Mouse (Mus musculus) adrenal gland, postnatal 25 days (tissue): ENCODE measurements around the gene Casq1. TPM values are rescaled to one million over a fixed set of nuclear protein-coding genes. Genes with fewer than 3 reads are reported as not detected.

Source experiments
- DNase-seq: peaks from one replicate; pipeline ENCODE4 v3.0.0; 2021; ENCODE audit warnings: mixed read lengths
- total RNA-seq: library from RNA; stranded (reverse); gene quantifications from 2 replicates; pipeline ENCODE4 v1.2.3, GENCODE M21; 2021

The Casq1 gene
- total RNA-seq, 1 experiment from 2014 or later = not detected

DNA sequence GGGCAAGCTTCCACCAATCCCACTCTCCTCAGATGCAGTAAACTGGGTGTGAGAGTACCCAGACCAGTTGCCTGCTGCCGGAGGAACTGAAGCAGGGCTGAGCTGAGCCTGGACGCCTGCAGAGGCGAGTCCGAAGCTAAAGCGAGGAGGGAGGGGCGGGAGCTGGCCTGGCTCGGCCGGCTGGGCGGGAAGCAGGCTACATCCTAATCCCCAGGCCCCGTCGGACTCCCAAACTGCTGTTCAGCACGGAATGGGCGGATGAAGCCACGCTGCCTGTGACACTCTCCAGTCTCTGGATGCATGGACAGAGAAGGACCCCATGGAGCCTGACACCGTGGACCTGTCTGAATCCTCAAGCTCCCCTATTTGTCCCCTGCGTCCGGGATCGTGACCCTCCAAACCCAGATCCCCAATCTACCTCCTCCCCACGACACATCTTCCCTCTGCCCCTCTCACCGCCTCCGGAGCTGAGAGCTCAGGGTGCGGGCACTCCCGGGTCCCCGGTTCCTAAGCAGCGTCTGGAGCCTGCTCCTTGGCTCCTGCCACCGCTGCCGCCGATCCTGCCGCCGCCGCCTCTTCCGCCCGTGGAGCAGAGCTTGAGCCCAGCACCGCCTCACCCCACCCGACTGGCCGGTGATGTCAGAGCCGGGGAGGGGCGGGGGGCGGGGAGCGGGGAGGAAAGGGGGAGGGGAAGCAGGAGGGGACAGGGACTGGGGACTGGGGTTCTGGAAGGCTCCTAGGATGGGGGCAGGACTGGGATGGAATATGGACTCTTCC, 13.3 kb downstream of the Casq1 start, which contains the start of gene Pea15a:
TSS of gene Pea15a (minus strand) at position 664 of the 777 bp plus-strand sequence.
- DNase-seq = peak; percentile 87

DNA sequence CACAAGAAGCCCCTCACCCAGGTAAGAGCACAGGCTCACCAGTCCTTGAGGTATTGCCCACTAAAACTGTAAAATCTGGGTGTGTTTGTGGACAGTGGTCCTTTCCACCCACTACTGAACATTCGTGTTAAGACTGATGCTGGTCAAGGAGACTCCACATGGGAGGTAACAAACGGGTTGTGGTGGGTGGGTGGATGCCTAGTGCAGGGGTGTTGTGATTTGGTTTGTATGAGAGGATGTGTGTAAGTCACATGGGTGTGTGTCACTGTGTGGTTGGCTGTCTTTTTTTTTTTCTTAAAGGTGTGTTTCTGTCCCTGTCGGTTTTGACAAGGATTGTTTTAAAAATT, 14.0 kb downstream of the Casq1 start:
- no peak for DNase-seq

DNA sequence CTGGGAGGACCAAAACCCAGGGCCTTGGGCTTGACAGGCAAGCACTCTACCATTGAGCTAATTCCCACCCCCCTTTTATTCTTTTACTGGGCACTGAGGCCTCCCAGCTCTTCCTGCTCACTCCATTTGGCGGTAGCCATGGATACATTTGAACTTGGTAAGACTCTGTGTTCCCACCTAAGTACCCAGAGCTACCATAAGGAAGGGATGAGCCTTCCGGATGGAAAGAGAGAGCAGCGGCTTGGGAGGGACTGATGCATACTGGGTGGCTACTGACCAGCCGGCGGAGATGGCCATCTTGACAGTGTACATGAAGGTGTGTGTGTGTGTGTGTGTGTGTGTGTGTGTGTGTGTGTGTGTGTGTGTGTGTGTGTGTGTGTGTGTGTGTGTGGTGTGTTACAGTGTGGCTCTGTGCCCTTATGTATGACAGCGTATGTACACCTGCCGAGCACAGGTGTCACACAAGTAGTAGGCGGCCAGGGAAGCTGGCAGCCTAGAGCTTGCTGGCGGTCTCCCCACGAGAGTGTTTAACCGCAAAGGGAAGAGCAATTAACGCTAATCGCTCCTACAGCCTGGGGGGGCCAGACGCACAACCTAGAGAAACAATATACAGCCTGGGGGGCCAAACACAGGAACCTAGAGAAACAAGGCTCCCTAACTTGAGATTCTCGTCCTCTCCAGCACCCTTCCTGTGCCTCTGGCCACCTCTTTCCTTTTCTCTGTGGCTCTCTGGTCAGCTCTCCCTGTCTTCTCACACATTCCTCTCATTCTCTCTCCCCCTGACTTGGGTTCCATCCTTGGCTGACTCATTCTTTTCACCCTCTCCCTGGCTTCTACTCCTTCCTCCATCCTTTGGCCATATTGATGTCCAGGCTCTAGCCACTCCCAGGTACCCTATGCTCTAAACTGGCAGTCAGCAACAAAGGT, 14.6 kb downstream of the Casq1 start:
- no peak for DNase-seq

DNA sequence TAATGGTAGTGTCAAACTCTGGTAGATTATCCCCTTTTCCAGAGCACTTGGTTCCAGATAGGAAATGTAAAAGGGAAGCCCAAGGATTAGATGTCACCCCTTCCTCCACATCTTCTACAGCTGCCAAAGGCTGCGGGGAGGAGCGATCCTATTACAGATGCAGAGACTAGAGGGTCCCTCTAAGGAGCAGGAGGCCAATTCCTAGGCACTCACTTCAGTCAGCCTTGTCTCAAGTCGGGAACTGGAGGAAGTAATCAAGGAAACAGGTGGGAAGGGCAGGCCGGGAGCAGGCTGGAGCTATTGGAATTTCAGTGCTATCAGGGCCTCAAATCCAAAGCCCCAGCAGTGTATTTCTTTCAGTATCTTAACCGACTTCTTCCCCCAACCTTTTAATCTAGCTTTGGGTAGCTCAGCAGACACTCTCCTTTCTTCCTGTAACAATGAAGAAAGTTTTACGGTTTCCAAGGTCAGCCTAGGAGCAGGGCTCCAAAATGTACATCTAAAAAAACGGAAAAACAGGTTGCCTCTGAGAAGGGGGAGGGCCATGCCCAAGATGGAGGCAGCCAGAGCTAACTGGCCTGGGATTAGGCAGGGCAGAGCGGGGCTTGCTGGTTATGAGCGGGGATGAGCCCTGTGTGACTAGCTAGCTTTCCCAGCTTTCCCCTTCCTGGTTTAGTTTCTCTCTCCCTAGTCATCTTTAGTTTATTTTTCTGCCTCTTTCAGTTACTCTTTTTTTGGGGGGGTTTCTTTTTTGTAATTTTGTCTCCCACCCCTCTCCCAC, 15.4 kb downstream of the Casq1 start:
- DNase-seq = no peak

DNA sequence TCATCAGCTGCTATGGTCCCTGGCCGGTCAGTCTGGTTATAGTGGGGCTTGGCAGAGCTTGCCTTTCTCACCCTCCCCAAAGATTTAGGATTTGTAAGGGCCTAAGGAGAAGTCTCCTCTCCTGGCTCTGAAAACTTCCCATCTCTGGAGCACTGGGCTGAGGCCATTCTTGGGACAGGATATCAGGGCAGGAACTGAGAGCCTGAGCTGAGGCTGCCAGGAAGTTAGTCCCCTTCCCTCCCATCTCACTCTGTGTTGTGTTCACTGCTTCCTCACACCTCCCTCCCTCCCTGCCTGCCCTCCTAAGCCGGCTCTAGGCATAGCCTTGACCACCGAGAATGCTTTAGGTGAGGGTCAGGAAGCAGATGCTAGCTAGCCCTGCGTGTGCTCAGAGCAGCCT, 16.1 kb downstream of the Casq1 start:
- no peak for DNase-seq

DNA sequence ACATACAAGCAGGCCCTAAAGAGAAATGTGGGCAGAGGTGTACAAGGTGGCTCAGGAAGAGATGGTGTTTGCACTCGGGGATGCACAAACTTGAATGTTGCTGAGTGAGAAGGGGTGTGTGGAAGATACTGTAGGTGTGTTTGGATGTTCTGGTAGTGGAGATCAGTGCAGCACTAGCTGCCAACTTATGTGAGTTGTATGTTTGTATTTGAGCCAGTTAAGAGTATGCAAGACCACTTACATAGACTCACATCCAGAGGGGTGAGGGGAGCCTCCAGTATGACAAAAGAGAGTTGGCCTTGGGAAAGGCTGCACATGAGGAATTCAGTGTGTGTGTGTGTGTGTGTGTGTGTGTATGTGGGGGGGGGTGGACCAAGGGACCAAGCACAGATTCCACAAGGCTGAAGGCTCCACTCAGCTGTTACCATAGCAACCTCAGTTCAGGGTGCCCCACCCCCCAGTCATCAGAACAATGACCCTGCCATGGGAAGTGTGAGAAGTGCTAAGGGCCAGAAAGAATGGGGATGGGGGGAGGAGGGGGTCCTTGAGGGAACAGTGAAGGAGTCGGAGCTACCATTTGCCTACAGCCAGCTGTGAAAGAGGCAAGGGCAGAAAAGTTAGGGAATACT, 16.7 kb downstream of the Casq1 start:
- DNase-seq = no peak

DNA sequence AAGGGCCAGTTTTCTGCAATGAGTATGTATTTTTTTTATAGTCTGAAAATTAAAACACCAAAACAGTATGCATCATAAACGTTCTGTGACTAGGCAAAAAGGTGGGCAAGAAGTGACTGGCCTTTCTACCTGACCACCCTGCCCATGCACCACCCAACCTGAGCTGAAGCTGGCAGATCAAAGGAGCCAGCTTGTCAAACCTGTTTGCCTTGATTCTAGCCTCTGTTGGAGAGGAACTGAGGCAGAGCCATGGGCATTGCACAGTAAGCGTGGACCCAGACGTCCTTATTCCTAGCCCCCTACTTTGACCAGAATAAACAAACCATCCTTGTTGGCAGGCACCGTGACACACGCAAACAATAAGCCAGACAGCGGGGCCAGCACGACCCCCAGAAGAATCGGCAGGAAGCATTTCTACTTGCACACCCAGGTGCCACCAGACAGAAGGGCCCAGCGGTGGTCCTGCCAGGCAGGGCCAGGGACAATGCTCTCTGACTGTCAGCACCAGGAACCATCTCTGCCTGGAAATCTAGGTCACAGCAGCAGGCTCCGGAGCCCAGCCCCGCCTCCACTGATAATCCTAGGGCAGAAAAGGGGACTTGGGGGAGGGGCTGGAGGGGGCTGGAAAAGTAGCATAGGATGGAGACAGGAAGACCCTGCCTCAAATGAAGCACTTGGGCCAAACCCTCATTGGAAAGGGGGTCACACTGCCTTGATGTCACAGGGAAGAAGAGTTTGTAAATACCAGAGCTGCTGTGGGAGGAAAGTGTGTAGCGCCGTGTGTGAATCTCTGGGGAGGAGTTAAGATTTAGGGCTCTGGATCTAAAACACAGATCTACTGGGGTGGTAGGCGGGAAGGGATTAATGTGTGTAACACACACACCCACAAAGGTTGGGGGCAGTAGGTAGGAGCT, 17.4 kb downstream of the Casq1 start:
- DNase-seq = peak; percentile 42

DNA sequence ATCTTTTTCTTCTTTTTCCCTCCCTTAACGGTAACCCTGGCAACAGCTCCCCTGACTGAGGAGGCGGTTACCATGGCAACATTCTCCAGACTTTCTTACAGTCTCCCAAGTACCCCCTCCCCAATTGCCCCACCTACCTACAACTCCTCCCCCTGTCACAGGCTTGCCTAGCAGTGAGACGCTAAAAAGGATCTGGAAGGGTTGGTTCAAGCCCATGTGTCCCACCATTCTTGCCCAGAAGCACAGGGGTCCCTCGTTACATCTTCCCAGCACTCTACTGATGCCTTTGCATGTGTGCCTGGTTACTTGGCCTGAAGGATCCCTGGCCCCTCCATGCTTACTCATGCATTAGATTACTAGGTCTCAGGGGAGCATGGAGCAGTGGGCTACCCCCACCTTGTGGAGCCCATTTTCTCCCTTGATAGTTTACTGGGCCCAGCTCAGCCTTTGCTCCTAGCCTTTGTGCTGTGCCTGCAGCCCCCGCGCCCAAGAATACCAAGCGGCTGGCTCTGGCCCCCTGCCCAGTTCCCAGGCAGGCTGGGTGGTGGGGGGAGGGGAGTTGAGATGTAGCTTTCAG, 18.7 kb downstream of the Casq1 start:
- peak; percentile 35 for DNase-seq

DNA sequence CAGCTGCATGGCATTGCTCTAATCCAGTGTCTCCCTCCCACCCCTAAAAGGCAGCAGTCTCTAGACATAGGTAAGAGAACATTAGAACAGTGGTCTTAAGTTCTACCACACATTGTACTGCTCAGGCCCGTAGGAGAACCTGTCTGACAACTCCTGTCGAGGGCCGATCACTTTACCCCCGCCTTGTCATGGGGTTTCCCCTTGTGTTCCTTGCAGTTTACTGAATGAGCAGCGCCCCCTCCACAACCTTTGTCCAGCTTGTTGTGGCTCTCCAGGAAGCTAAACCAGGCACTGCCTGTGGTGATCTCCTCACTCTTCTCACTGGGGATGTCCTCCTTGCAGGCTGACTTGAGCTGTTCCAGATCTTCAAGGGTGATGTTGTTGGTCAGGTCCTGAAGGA, 19.5 kb downstream of the Casq1 start:
- no peak for DNase-seq

DNA sequence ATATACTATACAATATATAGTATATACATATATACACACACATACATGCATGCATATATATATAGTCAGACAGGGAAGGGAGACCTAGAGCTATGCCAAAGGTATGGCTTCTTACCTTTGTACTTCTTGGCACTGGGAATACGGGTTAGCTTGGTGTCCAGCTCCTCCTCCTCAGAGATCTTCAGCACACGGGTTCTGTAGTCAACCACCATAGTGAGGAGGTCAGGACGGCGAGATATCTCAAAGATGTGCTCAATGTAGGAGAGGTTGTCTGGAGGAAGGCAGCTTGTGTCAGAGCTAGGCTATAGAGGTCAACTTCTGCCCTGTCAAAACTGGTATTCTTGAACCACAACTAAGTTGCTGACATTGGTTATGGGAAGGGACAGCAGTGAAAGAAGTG, 20.7 kb downstream of the Casq1 start:
- DNase-seq = no peak

DNA sequence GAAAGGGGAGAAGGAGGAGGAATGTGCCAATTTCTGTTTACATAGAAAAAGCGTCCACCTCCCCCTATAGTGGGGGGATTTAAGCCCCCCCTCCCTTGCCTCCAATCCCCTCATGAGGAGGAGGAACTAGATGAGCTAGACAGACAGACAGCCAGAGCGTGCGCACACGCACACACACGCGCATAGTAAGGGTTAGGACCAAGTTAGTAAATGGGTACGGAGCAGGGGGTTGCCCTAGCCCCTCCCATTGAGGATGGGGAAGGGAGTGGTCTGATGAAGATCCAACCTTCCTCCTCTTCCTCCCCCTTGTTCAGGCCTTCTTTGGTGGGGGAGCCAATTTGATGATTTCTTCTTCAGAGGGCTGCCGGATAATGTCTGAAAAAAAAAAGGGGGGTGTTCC, 21.4 kb downstream of the Casq1 start:
- DNase-seq = no peak

DNA sequence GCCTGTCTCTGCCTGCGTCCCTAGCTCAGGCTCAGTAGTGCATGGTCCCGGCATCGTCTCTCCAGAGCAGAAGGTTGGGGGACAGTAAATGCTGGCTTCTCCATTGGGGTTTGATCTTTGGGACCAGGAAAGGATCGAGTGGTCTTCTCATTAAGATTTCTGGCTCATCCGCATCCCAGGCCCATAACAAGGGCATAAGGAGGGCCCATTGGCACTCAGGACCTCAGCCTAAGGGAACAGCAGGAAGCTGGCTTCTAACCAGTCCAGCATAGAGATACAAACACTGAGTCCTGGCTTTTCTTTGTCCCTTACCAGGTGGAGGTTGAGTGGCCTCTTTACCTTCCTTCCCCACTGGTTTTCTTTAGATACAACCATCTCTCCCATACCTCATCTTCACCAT, 21.8 kb downstream of the Casq1 start:
- DNase-seq = no peak

DNA sequence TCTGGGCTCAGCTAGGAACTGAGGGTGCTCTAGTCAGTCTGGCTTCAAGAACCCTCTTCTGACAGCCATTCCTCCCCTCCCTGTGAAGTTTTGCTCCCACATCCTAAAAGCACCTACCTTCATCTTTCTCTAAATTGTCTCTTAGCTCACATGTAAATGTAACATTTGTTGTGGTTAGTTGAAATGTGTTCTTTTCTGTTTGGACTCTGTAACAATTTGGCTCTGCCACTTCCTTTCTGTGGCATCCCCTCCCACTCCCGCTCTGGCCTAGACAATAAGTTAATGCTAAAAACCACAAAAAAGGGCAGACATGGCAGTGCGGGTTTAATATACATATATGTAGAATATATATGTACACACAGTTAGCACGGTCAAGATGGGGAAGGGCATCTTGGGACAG, 22.5 kb downstream of the Casq1 start:
- DNase-seq = no peak

DNA sequence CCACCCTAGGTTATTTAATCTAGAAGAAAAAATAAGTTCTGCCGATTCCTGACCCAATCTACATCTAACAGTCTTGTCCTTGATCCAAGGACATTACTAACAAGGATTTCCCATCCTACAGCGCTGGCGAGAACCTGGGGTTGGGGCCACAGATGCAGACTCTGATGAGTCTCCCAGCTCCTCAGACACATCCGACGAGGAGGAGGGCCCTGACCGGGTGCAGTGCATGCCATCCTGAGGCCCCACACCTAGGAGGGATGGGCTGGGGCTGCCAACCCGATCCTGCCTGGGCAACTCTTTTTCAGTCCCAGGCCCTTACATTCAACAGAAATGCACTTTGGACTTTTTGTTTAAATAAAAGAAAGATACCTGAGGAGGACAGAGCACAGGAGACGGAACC, 25.2 kb downstream of the Casq1 start:
- no peak for DNase-seq

DNA sequence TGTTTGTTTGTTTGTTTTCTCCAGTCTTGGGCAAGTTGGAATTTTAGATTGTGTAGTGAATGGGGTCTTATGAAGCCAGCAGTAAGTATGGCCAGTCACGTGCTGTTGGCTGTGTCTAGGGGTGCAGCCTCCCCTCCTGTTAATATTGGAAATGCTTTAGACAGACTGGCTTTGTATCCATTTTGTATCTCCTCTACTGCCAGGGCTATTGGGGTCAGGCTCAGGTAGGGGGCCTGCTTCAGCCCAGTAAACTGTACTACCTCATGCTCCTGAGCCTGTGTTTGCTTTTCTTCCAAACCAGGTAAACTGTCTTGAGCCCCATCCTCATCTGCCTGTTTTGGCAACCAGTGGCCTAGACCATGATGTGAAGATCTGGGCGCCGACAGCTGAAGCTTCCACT, 27.5 kb downstream of the Casq1 start:
- DNase-seq = no peak

DNA sequence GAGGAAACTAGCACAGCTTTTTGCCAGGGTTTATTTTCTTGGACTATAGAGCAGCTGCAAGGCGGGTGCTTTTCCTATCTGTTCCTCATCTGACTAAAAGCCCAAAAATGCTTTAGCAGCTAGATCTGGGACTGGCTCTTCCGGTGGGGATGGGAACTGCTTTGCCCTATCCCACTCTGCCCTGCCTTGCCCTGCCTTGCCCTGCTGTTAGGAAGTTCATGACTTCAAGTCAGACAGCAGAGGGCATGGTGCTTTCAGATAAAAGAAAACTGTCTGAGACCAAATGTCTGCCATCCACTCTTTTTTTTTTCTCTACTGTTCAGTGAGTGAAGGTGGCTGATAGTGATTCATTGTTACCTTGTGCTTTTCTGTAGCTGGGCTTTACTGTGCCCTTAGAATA, 28.1 kb downstream of the Casq1 start:
- DNase-seq = no peak

DNA sequence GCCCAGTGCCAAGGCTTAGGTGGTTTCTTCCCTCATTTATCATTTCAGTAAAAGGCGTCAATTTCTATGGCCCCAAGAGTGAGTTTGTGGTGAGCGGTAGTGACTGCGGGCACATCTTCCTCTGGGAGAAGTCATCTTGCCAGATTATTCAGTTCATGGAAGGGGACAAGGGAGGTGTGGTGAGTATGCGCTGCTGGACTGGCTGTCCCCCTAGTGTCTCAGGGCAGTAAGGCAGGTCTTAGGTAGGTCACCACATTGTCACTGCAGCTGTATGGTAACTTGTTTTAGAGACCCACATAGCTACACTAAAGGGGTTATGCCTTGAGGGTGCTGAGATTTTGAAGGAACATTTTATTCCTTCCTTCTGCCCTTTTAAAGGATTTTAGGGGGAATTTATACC, 30.8 kb downstream of the Casq1 start:
- DNase-seq = no peak

DNA sequence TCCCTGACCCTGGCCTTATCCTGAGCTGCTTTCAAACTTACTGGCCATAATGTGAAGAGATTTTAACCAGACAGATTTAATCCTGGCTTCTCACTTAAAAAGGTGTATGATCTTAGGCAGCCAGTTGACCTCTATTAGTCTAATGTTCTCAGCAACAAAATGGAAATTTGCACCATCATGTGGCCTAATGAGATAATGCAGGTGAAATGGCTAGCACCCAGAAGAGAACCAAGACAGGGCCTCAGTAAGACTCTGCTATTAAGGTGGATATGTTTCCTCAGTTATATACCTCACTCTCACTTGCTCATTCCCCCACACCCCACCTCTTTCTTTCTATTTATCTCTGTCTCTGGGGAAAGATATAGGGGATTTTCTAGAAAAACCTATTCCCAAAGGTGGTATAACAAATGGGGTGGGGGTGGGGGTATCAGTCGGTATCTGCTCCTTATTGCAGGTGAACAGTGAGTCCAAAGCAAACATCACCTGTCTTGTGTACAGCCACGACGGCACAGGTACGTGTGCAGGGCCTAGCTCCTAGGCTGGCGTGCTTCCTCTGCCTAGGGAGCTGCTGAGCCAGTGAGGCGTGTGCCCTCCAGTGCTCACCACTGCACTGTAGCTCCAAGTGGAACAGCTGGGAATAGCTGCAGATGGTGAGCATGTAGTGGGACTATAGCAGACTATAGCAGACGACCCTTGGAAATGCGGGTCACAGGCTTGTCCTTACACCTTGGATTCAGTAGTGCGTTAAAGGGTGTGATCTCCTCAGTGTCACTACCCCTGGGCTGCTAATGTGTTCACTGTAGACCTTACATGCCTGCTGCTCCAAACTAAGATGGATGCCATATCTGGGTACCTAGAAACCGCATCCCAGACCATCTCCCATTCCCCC, 33.0 kb downstream of the Casq1 start:
- no peak for DNase-seq

DNA sequence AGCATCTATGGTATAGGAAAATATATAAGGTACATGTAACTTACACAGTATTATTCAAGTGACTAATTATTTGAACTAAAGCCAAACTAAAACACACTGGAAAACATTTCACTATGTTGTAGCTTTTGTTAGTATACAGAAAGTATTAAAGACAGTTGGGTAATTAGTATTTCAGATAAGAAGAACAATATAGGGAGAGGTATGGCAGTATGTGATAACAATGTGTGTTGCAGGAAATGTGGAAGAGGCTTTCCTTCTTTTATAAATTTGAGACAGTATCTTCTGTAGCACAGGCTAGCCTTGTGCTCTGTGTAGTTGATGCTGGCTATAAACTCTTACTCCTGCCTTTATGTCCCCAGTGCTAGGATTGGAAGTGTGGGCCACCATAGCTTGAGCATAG, 35.8 kb downstream of the Casq1 start:
- DNase-seq = no peak

DNA sequence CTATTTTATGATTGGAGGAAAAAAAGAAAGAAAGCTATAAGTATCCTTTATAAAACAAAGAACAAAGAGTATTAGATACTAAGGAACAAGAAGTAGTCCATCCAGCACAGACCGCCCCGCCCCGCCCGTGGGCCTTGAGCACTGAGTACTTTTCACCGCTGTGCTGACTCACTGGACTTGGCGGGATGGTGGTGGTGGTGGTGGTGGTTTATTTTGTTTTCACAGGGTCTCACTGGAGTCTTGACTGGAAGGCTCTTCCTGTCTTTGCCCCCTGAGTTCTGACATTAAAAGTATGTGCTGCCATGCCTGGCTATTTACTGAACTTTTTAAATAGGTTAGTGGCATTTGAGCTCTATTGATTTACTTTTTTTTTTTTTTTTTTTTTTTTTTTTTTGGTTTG, 36.6 kb downstream of the Casq1 start:
- no peak for DNase-seq
